Mouse (Mus musculus) macrophage (primary cell): ENCODE data around the gene Slc2a1. TPM values are rescaled to one million over a fixed set of nuclear protein-coding genes. Genes with fewer than 3 reads are reported as not detected.

Experiments used
- H3K27ac ChIP-seq: fragments of 350-480 bp; formaldehyde crosslinking; 2 replicates; pipeline ENCODE4 v1.9.0; 2021
- H3K36me3 ChIP-seq: fragments of 350-480 bp; formaldehyde crosslinking; 2 replicates; pipeline ENCODE4 v1.9.0; 2021; ENCODE audit errors: inconsistent target
- H3K4me3 ChIP-seq: fragments of 350-480 bp; formaldehyde crosslinking; 2 replicates; pipeline ENCODE4 v1.9.0; 2021; ENCODE audit errors: inconsistent target
- H3K79me2 ChIP-seq: fragments of 350-480 bp; formaldehyde crosslinking; 2 replicates; pipeline ENCODE4 v1.9.0; 2021; ENCODE audit errors: inconsistent target
- WGBS: methylation state at CpG from one replicate; pipeline ENCODE4 v1.1.7; 2026; ENCODE audit warnings: inconsistent platforms; ENCODE audit not compliant: missing documents; 5-methylcytosine and 5-hydroxymethylcytosine counted together
- polyA plus RNA-seq: library from polyadenylated mRNA; stranded (reverse); fragments of 250-400 nt; gene quantifications from 3 replicates; pipeline ENCODE4 v1.2.4, GENCODE M21; 2018; ENCODE audit warnings: inconsistent platforms

Gene Slc2a1
- polyA plus RNA-seq, 1 experiment from 2014 or later = 5.5 TPM

DNA sequence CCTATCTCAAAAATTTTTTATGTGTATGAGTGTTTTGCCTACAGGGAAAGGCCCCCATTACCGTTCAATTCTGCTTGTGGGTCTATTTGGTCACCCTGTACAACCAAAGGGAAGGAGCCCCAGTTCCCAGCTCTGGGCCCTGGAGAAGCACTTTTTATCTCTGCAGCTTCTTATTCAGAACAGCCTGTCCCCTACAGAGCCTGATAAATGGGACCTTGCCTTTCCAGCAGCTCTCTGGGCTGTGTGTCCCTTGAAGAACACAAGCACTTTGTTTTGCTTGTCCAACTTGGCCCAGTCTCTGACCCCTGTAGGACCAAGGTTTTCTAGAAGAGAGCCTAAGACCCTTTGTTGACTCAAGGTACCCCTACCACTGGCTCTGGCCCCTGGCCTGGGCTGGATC lies 20.6 kb downstream of the Slc2a1 start:
- H3K27ac ChIP-seq = no peak overlapping the region
- 92% methylated on average over 1 of the region's 1 CpGs for WGBS
- no peak overlapping the region for H3K4me3 ChIP-seq
- H3K79me2 ChIP-seq = peaks cover 39% of the 10 kb centered on the region
- H3K36me3 ChIP-seq = peaks cover 18% of the 10 kb centered on the region

DNA sequence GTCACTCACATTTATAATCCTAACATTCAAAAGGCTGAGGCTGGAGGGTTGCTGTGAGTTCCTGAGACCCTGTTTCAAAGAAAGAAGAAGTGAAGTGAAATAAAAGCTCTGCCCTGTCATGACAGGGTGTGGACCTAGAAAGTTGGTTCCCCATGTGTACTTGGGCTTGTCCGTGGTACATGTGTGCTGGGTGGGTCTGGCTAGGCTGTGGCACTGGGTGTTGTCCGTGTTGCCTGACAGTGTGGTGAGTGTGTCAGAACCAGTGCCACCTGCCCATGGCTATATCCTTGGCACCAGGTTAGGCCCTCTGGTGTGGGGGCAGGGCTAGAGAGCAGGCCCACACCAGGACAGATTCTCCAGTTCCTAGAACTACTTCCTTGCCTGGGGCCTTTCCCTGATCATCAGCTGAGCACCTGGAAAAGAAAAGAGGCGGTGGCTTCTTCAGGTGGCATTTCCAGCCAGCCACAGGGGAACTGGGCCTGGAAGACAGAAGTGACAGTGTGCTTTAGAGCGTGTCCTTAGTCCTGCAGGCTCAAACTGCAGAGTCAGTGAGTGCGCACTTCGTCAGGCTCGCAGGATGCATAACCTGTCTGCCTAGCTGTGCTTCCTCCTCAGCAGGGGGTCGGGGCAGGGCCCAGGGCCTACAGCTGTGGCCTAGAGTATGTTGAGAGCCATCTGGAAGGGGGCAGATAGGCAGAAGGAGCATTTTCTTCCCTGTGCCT lies 22.8 kb downstream of the Slc2a1 start:
- Histone ChIP-seq H3K36me3 (peaks cover 37% of the 10 kb centered on the region), H3K79me2 (peaks cover 33% of the 10 kb centered on the region), H3K4me3 (no peak overlapping the region), H3K27ac (no peak overlapping the region)
- 74% methylated on average over 8 of the region's 8 CpGs for WGBS

GRCm38 (mm10) chr4:119133306-119133705 lies 24.8 kb downstream of the Slc2a1 start:
- 95% methylated on average over 13 of the region's 13 CpGs for WGBS
- Histone ChIP-seq H3K36me3 (peaks cover 47% of the 10 kb centered on the region), H3K27ac (no peak overlapping the region)

GRCm38 (mm10) chr4:119133860-119134259 lies 25.3 kb downstream of the Slc2a1 start:
- H3K4me3 ChIP-seq = no peak overlapping the region
- WGBS = 92% methylated on average over 13 of the region's 13 CpGs
- peaks cover 47% of the 10 kb centered on the region for H3K36me3 ChIP-seq
- peaks cover 20% of the 10 kb centered on the region for H3K79me2 ChIP-seq
- no peak overlapping the region for H3K27ac ChIP-seq

More at GRCm38 (mm10) chr4:119133306-119133705, 24.8 kb downstream of the Slc2a1 start:
- Histone ChIP-seq H3K79me2 (peaks cover 26% of the 10 kb centered on the region), H3K4me3 (no peak overlapping the region)

DNA sequence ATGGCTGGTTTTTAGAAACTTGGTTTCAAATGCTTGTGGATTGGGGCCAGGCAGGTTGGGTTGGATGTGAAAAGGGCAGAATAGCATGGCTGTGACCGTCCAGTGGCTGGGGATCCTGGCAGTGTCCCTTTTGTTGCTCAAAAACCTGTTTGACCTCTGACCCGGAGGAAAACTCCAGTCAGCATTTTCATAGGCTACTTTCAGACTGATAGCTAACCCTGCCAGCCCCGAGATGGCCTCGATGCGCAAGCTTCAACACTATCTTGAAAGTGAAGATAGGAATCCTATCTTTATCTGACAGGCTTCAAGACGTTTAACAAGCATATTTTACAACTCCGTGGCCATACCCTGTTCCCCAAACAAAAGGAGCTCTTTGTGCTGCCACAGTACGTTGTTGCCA lies 28.8 kb downstream of the Slc2a1 start:
- no peak overlapping the region for H3K27ac ChIP-seq
- no peaks in the 10 kb centered on the region for H3K79me2 ChIP-seq
- H3K4me3 ChIP-seq = no peak overlapping the region
- WGBS = 88% methylated on average over 8 of the region's 8 CpGs
- peaks cover 47% of the 10 kb centered on the region for H3K36me3 ChIP-seq

- no peak overlapping the region for H3K4me3 ChIP-seq
- H3K79me2 ChIP-seq = no peaks in the 10 kb centered on the region
- no peak overlapping the region for H3K27ac ChIP-seq
- H3K36me3 ChIP-seq = peaks cover 38% of the 10 kb centered on the region
- 86% methylated on average over 11 of the region's 18 CpGs for WGBS
Observed at GRCm38 (mm10) chr4:119138171-119138570, 29.7 kb downstream of the Slc2a1 start.

- Histone ChIP-seq H3K27ac (no peak overlapping the region), H3K79me2 (no peaks in the 10 kb centered on the region), H3K4me3 (no peak overlapping the region), H3K36me3 (peaks cover 33% of the 10 kb centered on the region)
- 90% methylated on average over 8 of the region's 8 CpGs for WGBS
Observed at GRCm38 (mm10) chr4:119138776-119139175, 30.3 kb downstream of the Slc2a1 start.

- Histone ChIP-seq H3K36me3 (peaks cover 21% of the 10 kb centered on the region), H3K79me2 (no peaks in the 10 kb centered on the region), H3K4me3 (no peak overlapping the region), H3K27ac (no peak overlapping the region)
- WGBS = 80% methylated on average over 1 of the region's 3 CpGs
Observed at GRCm38 (mm10) chr4:119140126-119140525, 31.6 kb downstream of the Slc2a1 start.

- no peak overlapping the region for H3K27ac ChIP-seq
- no peak overlapping the region for H3K4me3 ChIP-seq
- 91% methylated on average over 10 of the region's 10 CpGs for WGBS
- H3K79me2 ChIP-seq = no peaks in the 10 kb centered on the region
- peaks cover 12% of the 10 kb centered on the region; the same call in 1 of the 2 replicates for H3K36me3 ChIP-seq
Observed at GRCm38 (mm10) chr4:119141191-119141590, 32.7 kb downstream of the Slc2a1 start.

GRCm38 (mm10) chr4:119142230-119142871 lies 33.8 kb downstream of the Slc2a1 start:
- Histone ChIP-seq H3K27ac (no peak overlapping the region), H3K79me2 (no peaks in the 10 kb centered on the region), H3K36me3 (0 out of 2 replicates have a peak, but pooled peaks cover under 1% of the 10 kb centered on the region), H3K4me3 (no peak overlapping the region)
- 76% methylated on average over 24 of the region's 24 CpGs for WGBS

DNA sequence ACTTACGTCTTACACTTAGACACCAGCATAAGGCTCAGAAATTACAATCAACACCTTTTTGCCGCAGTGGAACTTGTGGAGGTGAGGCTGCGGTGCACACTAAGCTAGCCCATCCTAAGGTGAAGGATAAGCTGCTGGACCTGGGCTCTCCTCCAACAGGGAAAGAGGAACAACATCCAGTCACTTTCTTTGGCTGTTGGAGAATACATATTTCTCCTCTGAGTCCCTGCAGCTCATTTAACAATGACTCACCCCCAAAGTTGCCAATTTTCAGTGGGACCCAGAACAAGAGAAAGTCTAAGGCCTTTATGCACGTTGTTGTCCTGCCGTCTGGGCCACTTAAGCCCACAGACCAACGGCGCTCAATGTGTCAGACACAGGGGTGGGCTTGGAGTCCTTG lies 38.3 kb downstream of the Slc2a1 start:
- no peaks in the 10 kb centered on the region for H3K36me3 ChIP-seq
- WGBS = 92% methylated on average over 7 of the region's 7 CpGs
- no peaks in the 10 kb centered on the region for H3K79me2 ChIP-seq
- H3K27ac ChIP-seq = no peak overlapping the region
- no peak overlapping the region for H3K4me3 ChIP-seq

GRCm38 (mm10) chr4:119147347-119147746 lies 38.8 kb downstream of the Slc2a1 start:
- Histone ChIP-seq H3K36me3 (no peaks in the 10 kb centered on the region), H3K4me3 (no peak overlapping the region), H3K79me2 (no peaks in the 10 kb centered on the region), H3K27ac (no peak overlapping the region)
- 93% methylated on average over 5 of the region's 5 CpGs for WGBS

- no peak overlapping the region for H3K27ac ChIP-seq
- no peaks in the 10 kb centered on the region for H3K79me2 ChIP-seq
- no peak overlapping the region for H3K4me3 ChIP-seq
- no peaks in the 10 kb centered on the region for H3K36me3 ChIP-seq
- 81% methylated on average over 11 of the region's 11 CpGs for WGBS
Observed at GRCm38 (mm10) chr4:119148741-119149140, 40.2 kb downstream of the Slc2a1 start.

DNA sequence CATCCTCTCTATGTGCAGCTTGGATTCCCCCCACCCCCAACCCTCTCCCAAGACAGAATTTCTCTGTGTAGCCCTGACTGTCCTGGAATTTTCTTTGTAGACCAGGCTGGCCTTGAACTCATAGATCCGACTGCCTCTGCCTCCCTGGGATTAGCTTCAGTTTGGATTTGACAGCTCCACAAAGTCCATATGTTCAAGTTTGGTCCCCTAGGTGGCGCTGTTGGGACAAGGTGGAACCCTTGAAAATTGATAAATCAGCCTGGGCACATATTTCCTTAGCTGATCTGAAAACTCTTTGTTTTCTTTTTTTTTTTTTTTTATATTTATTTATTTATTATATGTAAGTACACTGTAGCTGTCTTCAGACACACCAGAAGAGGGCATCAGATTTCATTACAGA lies 48.7 kb downstream of the Slc2a1 start:
- no peak overlapping the region for H3K4me3 ChIP-seq
- H3K79me2 ChIP-seq = no peaks in the 10 kb centered on the region
- H3K27ac ChIP-seq = no peak overlapping the region
- no peaks in the 10 kb centered on the region for H3K36me3 ChIP-seq
- 29% methylated on average over 2 of the region's 2 CpGs for WGBS

DNA sequence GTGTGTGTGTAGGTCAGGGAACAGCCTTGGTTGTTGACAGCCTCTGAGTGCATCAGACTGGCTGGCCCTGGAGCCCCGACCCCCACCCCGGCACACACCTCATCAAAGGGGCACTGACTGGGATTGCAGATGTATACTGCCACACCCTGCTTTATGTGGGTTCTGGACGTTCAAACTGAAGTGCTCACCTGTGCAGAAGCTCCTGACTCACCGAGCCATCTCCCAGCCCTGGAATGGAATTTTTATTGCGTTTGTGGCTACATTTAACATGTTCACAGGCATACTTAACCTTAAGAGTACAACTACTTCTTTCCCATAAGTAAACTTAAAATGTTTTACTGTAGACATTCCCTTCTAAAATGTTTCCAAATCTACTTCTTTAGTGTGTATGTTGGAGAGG lies 49.4 kb downstream of the Slc2a1 start:
- Histone ChIP-seq H3K79me2 (no peaks in the 10 kb centered on the region), H3K4me3 (no peak overlapping the region), H3K27ac (no peak overlapping the region), H3K36me3 (no peaks in the 10 kb centered on the region)
- WGBS = 83% methylated on average over 5 of the region's 5 CpGs
